35 mouse cellular contexts compared by ENCODE assay signal in the genomic region with DNA sequence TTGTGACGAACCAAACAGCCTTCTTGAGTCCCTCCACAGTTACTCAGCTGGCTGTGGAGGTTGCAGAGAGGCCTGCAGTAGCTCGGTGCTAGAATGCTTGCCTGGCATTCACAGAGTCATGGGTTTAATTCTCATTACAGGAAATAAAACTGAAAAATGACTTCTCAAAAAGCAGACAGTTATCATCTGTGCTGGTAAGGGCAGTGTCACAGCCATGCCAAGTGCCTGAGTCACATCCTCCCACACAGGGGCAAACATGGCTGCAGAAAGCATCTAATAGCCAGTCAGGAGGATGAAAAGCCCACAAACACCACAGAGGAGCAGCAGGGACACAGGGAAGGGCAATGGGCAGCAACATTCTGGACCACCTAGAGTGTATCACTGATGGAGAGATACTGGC. TPM values are rescaled to one million over a fixed set of nuclear protein-coding genes. Genes with fewer than 3 reads are reported as not detected.
DNase-seq lines count a peak whose midpoint lies in the region; TF ChIP-seq lines count a peak whose summit lies in the region.
"Had no signal": no experiment of that assay in that cellular context is flagged by ENCODE, and none has a peak within 500 bp of the region (broad histone marks: within the 10 kb centered on the region; RNA-seq: fewer than 3 reads in every experiment).

No protein-coding gene starts in this region.

- peak; percentile 43 for DNase-seq in adrenal gland, adult 2 months
- DNase-seq in adrenal gland, postnatal 36 days, result no peak
- DNase-seq in Muller cell, postnatal 12 days (ENCODE audit: inconsistent ontology term), result peak; percentile 71
- no peak for DNase-seq in lung, postnatal 25 days (ENCODE audit: low spot score)
- DNase-seq in cerebellum, postnatal 10 days, result no peak
- no peak for DNase-seq in thymus, postnatal 10 days (ENCODE audit: low spot score in 2 of 2)
- DNase-seq: adrenal gland, postnatal 14 days; cerebellum, adult 18-20 months; cerebellum, adult 9-10 months; cerebellum, postnatal 25 days; gastrocnemius, postnatal 10 days; gastrocnemius, postnatal 36 days; heart, adult 2 months; heart, postnatal 14 days; heart, postnatal 4 days had no signal

- no peak for TF ChIP-seq CTCF in bone marrow macrophage, adult 2 months (IDR thresholded peaks at IDR 0.05; ENCODE audit: low read depth, low read length)

- TF ChIP-seq POLR2A in bone marrow macrophage, adult 2 months (IDR thresholded peaks at IDR 0.05; ENCODE audit: borderline replicate concordance, low read depth, low read length), result no peak
- no peak for TF ChIP-seq POLR2A in myocyte (IDR thresholded peaks at IDR 0.05; ENCODE audit: insufficient read length, low read depth)

- H3K79me2 ChIP-seq in myocyte (ENCODE audit: control insufficient read depth, insufficient read depth), result no peaks in the 10 kb centered on the region

- H3K27ac ChIP-seq in bone marrow macrophage, adult 2 months (ENCODE audit: insufficient read depth, low read depth, low read length), result peak overlapping the region; percentile 3; the same call in 1 of the 2 replicates
- H3K27ac ChIP-seq: embryonic facial prominence, embryonic 12.5 days; embryonic facial prominence, embryonic 15.5 days; forebrain, embryonic 12.5 days; heart, adult 2 months; heart, embryonic 10.5 days; heart, embryonic 13.5 days; hindbrain, embryonic 14.5 days; hindbrain, postnatal 0 days had no signal

- peak overlapping the region; percentile 28 for H3K4me2 ChIP-seq in myocyte (ENCODE audit: low read depth)
- H3K4me2 ChIP-seq: embryonic facial prominence, embryonic 12.5 days; embryonic facial prominence, embryonic 15.5 days; forebrain, embryonic 12.5 days; heart, embryonic 13.5 days; hindbrain, embryonic 14.5 days had no signal

- H3K4me1 ChIP-seq in bone marrow macrophage, adult 2 months (ENCODE audit: control insufficient read depth, insufficient read depth, low read length), result peaks cover 34% of the 10 kb centered on the region

- H3K27me3 ChIP-seq in myocyte (ENCODE audit: control insufficient read depth, insufficient read depth, insufficient read length), result no peaks in the 10 kb centered on the region
- H3K27me3 ChIP-seq: embryonic facial prominence, embryonic 12.5 days had no signal

- no peak overlapping the region for H3K4me3 ChIP-seq in bone marrow macrophage, adult 2 months (ENCODE audit: insufficient read depth, low read length)
- H3K4me3 ChIP-seq in myocyte, result no peak overlapping the region
- H3K4me3 ChIP-seq: embryonic facial prominence, embryonic 12.5 days; embryonic facial prominence, embryonic 15.5 days; erythroblast, embryonic 14.5 days; forebrain, embryonic 12.5 days; heart, adult 2 months; heart, embryonic 10.5 days; heart, embryonic 13.5 days had no signal

- no peak overlapping the region for H3ac ChIP-seq in myocyte (ENCODE audit: control insufficient read depth, insufficient read length)

- no peaks in the 10 kb centered on the region for H3K36me3 ChIP-seq in myocyte (ENCODE audit: control insufficient read depth, insufficient read depth)
- H3K36me3 ChIP-seq: embryonic facial prominence, embryonic 12.5 days; embryonic facial prominence, embryonic 15.5 days; forebrain, embryonic 12.5 days; G1E; heart, embryonic 10.5 days; heart, embryonic 13.5 days had no signal

TF ChIP-seq in myocyte, 11 proteins besides CTCF, POLR2A, EP300 and RAD21:
- TF ChIP-seq MYOD1 (IDR thresholded peaks at IDR 0.05; ENCODE audit: control insufficient read depth in 1 of 3, insufficient read length in 2 of 3, low read depth in 2 of 3), result peak in 1 of 3 experiments; percentile 51
- peak; percentile 26; the same call in 1 of the 2 replicates for TF ChIP-seq CEBPB (IDR thresholded peaks at IDR 0.05; ENCODE audit: insufficient read depth, poor library complexity, severe bottlenecking)
- TF ChIP-seq MYOG (IDR thresholded peaks at IDR 0.05; ENCODE audit: control insufficient read depth in 1 of 3, insufficient read depth in 1 of 3, insufficient read length in 2 of 3, low read depth in 2 of 3), result no peak

RNA-seq across cellular contexts. Expression of a gene that starts 8.4 kb away (rescaled TPM):
- total RNA-seq in adrenal gland, adult 2 months (2021), result 10 to 100 TPM; 22.7 to 47.7 TPM
- 33.7 and 35.4 TPM in 2 replicates for polyA plus RNA-seq in adrenal gland, adult 2 months (2012; rRNA removed)
- total RNA-seq in adrenal gland, postnatal 36 days (2021), result 10 to 100 TPM; 32.6 to 35.8 TPM
- polyA plus RNA-seq in bone marrow macrophage, adult 2 months (2012; ENCODE audit: insufficient read depth, insufficient read length, missing spikeins), result 145 and 160 TPM in 2 replicates
- 24.8 TPM for polyA plus RNA-seq in myocyte (2012; fragmentation: generic; extraction: Trizol)
- polyA plus RNA-seq: G1E had no signal

RNA-seq across cellular contexts. Expression of a gene that starts 40.9 kb away (rescaled TPM):
- total RNA-seq in adrenal gland, adult 2 months (2021), result not detected
- not detected in 2 replicates for polyA plus RNA-seq in adrenal gland, adult 2 months (2012; rRNA removed)
- total RNA-seq in adrenal gland, postnatal 36 days (2021), result not detected
- not detected in 2 replicates for polyA plus RNA-seq in bone marrow macrophage, adult 2 months (2012; ENCODE audit: insufficient read depth, insufficient read length, missing spikeins)
- polyA plus RNA-seq in myocyte (2012; fragmentation: generic; extraction: Trizol), result not detected
- total RNA-seq: adrenal gland, adult 18-20 months; adrenal gland, postnatal 14 days; CH12.LX; common myeloid progenitor, adult 5-6 weeks; gastrocnemius, adult 18-20 months; gastrocnemius, postnatal 10 days; gastrocnemius, postnatal 36 days; granulocyte monocyte progenitor cell, adult 5-6 weeks; heart, adult 2 months; heart, postnatal 14 days; heart, postnatal 4 days; hindbrain, postnatal 0 days had no signal
- polyA plus RNA-seq: embryonic facial prominence, embryonic 12.5 days; embryonic facial prominence, embryonic 15.5 days; erythroblast, embryonic 14.5 days; forebrain, embryonic 12.5 days; forebrain, embryonic 16.5 days; G1E; heart, adult 2 months; heart, embryonic 10.5 days; heart, embryonic 13.5 days; heart, embryonic 16.5 days; hindbrain, embryonic 11.5 days; hindbrain, embryonic 14.5 days; hindbrain, postnatal 0 days; intestine, embryonic 16.5 days had no signal

RNA-seq across cellular contexts. Expression of a gene that starts 49.0 kb away (rescaled TPM):
- 10 to 100 TPM; 33.1 to 36.3 TPM for total RNA-seq in adrenal gland, adult 2 months (2021)
- polyA plus RNA-seq in adrenal gland, adult 2 months (2012; rRNA removed), result 19.9 and 23.0 TPM in 2 replicates
- total RNA-seq in adrenal gland, postnatal 36 days (2021), result 10 to 100 TPM; 31.2 to 35.9 TPM
- polyA plus RNA-seq in bone marrow macrophage, adult 2 months (2012; ENCODE audit: insufficient read depth, insufficient read length, missing spikeins), result 7.4 and 9.1 TPM in 2 replicates
- polyA plus RNA-seq in myocyte (2012; fragmentation: generic; extraction: Trizol), result 34.6 TPM

RNA-seq across cellular contexts. Expression of a gene that starts 49.6 kb away (rescaled TPM):
- total RNA-seq in adrenal gland, adult 2 months (2021), result 10 to 100 TPM; 26.1 to 36.3 TPM
- 9.0 and 29.0 TPM in 2 replicates for polyA plus RNA-seq in adrenal gland, adult 2 months (2012; rRNA removed)
- total RNA-seq in adrenal gland, postnatal 36 days (2021), result 10 to 100 TPM; 19.9 to 20.5 TPM
- polyA plus RNA-seq in bone marrow macrophage, adult 2 months (2012; ENCODE audit: insufficient read depth, insufficient read length, missing spikeins), result 14.2 and 15.2 TPM in 2 replicates
- polyA plus RNA-seq in myocyte (2012; fragmentation: generic; extraction: Trizol), result 2.0 TPM

Comparison
In these comparisons a context has a peak if more than half of its experiments do, and no peak if none do; other contexts are left out.
1. DNase-seq: peak in adrenal gland, adult 2 months (single experiment) and Muller cell, postnatal 12 days (single experiment); none in adrenal gland, postnatal 36 days (0 of 2), lung, postnatal 25 days (single experiment), cerebellum, postnatal 10 days (0 of 2) and thymus, postnatal 10 days (0 of 2).